Mouse (Mus musculus) left cerebral cortex, postnatal 10 days (tissue): ENCODE results near the gene Pou4f1. TPM values are rescaled to one million over a fixed set of nuclear protein-coding genes. Genes with fewer than 3 reads are reported as not detected.

ENCODE experiments used
- DNase-seq, 2 experiments: peaks; one replicate each; pipeline ENCODE4 v3.0.0; 2021 to 2022; ENCODE audit warnings: low spot score in 2 of 2, mixed read lengths in 1 of 2; ENCODE audit errors: extremely low spot score in 1 of 2
- intact Hi-C: fragments of 180-260 bp; cut with DNase I; formaldehyde crosslinking; loops from one replicate; pipeline ENCODE4 v1.15.1; 2025
- total RNA-seq, 2 experiments: library from RNA; stranded (reverse); gene quantifications; 2 replicates each; pipeline ENCODE4 v1.2.3; 2021

Pou4f1 gene
- total RNA-seq, 2 experiments from 2014 or later = 0.14 TPM; not detected in 1

DNA sequence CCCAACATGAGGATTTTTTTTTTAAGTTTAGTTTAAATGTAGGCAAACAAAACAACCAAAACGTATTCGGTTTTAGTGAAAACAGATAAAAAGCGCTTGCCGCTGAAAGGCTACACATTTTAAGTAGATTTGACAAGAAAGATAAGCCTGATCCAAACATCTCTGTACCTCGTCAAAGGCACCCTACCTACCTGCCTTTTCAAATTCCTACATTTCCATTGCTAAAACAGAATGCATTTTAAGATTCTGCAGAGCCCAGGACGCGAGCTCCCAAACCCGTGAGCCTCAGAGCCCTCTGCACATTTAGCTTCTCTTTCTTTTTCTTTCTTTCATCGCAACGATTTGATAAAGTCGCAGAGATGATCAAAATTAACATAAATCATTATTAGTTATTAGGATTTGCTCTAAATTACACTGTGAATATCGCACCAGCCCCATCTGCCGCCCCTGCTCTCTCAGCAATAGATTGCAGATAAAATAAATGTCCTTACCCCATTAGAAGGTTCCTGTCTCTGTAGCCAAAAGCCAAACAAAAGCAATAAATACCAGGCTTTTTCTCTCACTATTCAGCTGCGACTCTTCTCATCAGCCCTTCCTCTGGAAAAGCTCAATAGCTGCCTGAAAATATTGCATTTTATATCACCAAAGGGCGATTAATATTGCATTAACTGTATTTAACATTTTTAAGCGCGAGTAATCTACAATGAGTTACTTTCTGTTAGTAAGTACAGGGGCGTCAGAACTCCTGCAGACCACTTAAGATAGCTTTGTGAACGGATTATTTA is 8.9 kb downstream of the Pou4f1 start:
- no peak for DNase-seq
- intact Hi-C loops = loop anchor here (5.0 kb wide), 1 partner anchor 742 kb away; no protein-coding TSS in a partner anchor

DNA sequence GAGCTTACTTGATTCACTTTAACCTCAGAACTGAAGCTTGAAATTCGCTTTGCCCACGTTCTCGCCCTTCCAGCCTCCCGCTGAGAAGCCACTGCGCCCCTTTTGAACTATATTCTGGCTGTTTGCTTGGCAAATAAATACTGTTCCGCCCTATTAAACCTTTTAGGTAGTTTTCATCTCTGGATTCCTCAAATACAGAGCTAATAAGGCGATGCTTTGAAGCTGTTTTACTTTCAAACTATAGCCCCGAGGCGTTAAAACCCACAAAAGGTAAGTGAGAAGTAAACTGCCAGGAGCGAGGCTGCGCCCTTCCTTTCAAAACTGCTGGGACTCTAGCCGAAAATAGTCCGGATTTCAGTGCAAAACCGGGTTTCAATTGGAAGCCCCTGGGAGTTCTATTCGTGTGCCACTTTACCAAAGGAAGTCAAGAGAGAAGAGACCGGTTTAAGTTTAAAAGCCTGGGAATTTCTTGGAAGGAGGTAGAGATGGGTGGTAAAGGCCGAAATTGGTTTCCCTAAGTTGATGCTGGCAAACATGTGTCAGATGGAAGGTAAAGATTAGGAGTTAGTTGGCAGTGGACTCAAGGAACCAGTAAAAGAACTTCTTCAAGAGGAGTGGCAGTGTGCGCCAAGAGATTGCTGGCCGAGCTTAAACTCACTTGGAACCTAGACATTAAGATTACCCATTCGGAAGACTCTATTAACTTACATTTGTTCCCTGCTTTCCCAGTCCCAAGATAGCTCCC is 9.7 kb downstream of the Pou4f1 start:
- intact Hi-C loops = loop anchor here (5.0 kb wide), 1 partner anchor 741 kb away; no protein-coding TSS in a partner anchor
- no peak for DNase-seq

DNA sequence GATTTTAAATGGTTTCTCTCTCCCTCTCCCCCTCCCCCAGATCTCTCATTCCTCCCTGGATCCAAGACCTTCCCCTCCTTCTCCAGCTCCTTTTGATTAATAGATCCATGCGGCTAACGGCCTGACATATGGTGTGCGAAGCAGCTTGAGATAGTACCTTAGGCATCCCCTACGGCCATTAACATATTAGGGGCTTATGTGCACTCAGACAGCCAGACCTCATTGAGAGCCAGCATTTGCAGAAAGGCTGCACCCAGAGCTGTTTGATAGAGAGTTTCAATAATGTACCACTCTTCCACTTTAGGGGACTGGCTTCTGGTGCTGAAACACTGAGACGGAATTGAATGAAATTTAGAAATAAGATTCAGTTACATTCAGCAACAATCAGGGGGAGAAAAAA is 10.8 kb downstream of the Pou4f1 start:
- DNase-seq = no peak
- intact Hi-C loops = loop anchor here (5.0 kb wide), 1 partner anchor 740 kb away; no protein-coding TSS in a partner anchor

DNA sequence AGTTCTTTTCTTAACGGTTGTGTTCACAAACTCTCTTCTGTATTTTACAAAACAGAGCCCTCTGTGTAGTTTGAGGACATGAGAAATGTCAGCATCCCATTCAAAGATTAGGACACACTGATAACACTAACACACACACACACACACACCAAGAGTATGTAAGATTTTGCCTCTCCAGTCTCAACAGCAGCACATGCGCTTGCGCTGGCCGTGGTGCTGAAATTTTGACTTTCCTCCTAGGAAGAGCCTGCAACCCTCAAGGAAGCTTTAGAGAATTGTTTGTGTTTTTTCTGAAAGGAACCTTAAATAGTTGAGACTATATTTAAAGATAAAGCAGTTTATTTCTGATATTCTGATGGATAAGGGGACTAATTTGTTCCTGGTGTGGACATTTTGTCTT is 14.0 kb downstream of the Pou4f1 start:
- peak in 1 of 2 experiments; percentile 36 for DNase-seq
- intact Hi-C loops = no loop called here

DNA sequence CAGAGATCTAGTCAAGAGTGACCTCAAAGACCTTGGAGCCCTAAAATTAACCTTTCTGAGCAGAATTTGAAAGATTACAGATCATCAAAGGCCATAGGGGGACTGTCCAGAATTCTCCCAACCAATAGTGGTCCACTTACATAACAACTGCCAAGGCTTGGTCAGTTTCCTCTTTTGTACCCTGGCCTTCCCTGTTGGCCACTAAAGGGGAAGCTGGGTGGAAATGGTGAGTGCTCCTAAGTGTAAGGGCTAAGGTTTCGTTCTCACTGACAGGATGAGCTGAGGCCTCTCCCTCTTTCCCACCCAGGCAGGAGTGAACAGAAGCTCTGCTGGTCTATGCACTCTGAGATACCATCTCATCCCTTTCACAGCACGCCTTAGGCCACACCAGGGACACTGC is 33.5 kb downstream of the Pou4f1 start:
- DNase-seq = no peak
- intact Hi-C loops = no loop called here

DNA sequence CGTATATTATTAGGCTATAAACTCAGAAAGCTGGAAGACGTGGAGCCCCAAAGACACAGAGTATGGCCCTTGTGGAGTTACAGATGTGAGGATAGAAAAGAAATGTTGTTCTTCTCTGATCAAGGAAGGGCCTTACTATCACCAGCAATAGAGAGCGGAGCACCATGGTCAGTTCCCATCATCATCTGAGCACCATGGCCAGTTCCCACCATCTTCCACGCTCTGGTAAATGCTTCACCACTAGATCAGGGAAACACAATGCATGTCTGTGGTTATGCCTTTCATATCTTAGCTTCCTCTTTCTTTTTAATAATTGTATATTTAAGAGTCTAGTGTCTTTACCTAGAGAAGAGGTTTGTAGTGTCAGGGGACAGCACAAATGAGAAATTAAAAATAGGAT is 37.0 kb downstream of the Pou4f1 start:
- DNase-seq = no peak
- intact Hi-C loops = no loop called here

DNA sequence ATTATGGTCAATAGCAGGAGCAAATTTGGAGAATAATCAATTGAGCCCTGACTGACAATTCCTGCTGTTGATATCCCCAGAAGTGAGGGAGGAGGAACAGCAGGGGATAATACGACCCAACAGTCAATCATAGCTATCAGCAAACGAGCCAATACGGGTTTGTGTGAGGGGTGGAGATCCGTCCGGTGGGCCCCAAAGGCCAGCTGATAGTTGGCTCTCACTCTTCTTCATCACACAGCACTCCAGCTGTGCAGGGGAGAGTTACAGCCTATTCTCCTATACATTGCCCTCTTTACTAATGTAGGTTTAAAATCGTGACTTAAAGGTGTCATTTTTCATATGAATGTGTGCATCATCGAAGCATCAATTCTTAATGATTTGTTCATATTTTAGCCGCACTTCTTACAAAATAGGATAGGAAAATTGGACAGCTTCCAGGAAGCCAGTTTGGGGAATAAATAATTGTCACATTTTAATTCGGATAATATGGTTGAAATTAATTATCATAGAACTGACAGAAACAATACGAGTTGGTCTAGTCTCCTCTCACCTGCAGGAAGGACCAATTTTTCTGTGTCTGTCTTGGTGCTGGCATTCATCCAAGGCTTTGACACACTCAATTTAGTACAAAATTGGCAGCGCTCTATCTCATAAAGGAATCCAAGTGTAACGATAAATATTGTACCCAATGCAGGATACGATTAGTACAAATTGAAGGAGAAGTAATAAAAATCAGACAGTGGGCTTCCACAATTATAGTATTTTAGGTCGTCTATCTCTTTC is 43.9 kb downstream of the Pou4f1 start:
- intact Hi-C loops = no loop called here
- no peak for DNase-seq

Other genes starting within 250 kb of the Pou4f1 start
- 10 to 100 TPM; 12.1 to 14.7 TPM for gene Rnf219, start 54.6 kb upstream of the Pou4f1 start, total RNA-seq